Mouse (Mus musculus) heart, postnatal 0 days (tissue): ENCODE results near the gene Olfr465-ps1. TPM values are rescaled to one million over a fixed set of nuclear protein-coding genes. Genes with fewer than 3 reads are reported as not detected.

ENCODE experiments used
- ATAC-seq: fragments of 200-750 bp; cut with Nextera tagmentation; 2 replicates; pipeline ENCODE4 v1.8.0; 2017; ENCODE audit warnings: low read depth, moderate number of reproducible peaks, moderate library complexity; ENCODE audit not compliant: insufficient read depth
- DNase-seq: peaks from one replicate; pipeline ENCODE4 v3.0.0-alpha.2; 2016; ENCODE audit warnings: low spot score
- H3K27ac ChIP-seq: fragments of 300-500 bp; sonication (generic); 2 replicates; pipeline ENCODE4 v1.5.1; 2014; ENCODE audit warnings: low read depth, mild to moderate bottlenecking
- H3K27me3 ChIP-seq: fragments of 300-500 bp; sonication (generic); 2 replicates; pipeline ENCODE4 v1.6.1; 2014; ENCODE audit warnings: low read length, mixed read lengths; ENCODE audit not compliant: control insufficient read depth, insufficient read depth
- H3K36me3 ChIP-seq: fragments of 300-500 bp; sonication (generic); replicated peaks from 2 replicates; pipeline ENCODE4 v1.6.1; 2014; ENCODE audit warnings: low read length, mixed read lengths; ENCODE audit not compliant: control insufficient read depth, insufficient read depth
- H3K4me1 ChIP-seq: fragments of 300-500 bp; sonication (generic); 2 replicates; pipeline ENCODE4 v1.6.1; 2014; ENCODE audit warnings: antibody characterized with exemption; ENCODE audit not compliant: control insufficient read depth, insufficient read depth
- H3K4me2 ChIP-seq: fragments of 300-500 bp; sonication (generic); 2 replicates; pipeline ENCODE4 v1.6.1; 2014; ENCODE audit warnings: low read depth, mild to moderate bottlenecking, low read length, moderate library complexity
- H3K4me3 ChIP-seq: fragments of 300-500 bp; sonication (generic); 2 replicates; pipeline ENCODE4 v1.5.1; 2014; ENCODE audit warnings: low read depth, low read length
- H3K9ac ChIP-seq: fragments of 300-500 bp; sonication (generic); replicated peaks from 2 replicates; pipeline ENCODE4 v1.6.1; 2014; ENCODE audit warnings: low read depth, low read length, mixed read lengths
- H3K9me3 ChIP-seq: fragments of 300-500 bp; sonication (generic); replicated peaks from 2 replicates; pipeline ENCODE4 v1.6.1; 2016; ENCODE audit warnings: low read length; ENCODE audit not compliant: control insufficient read depth
- CTCF ChIP-seq: IDR thresholded peaks from 2 replicates; pipeline ENCODE4 v1.5.1; 2016; ENCODE audit warnings: antibody characterized with exemption, control low read depth, low read depth
- EP300 ChIP-seq: IDR thresholded peaks from 2 replicates; pipeline ENCODE4 v1.6.1; 2016; ENCODE audit warnings: antibody characterized with exemption, low read depth
- WGBS: fragments of 180-500 bp; shearing (Covaris S2); extraction: QIAGEN DNeasy Blood & Tissue Kit; methylation state at CpG from one replicate; pipeline ENCODE4 v1.1.7; 2014; 5-methylcytosine and 5-hydroxymethylcytosine counted together
- polyA plus RNA-seq: library from polyadenylated mRNA; unstranded; fragments of >200 nt; fragmentation: Nextera tagmentation; extraction: Ambion mirVana; gene quantifications from 2 replicates; pipeline ENCODE4 v1.2.1, GENCODE M21; 2015
- total RNA-seq: library from RNA; depleted of rRNA; stranded (reverse); fragments of >200 nt; gene quantifications from 2 replicates; pipeline ENCODE4 v1.2.3, GENCODE M21; 2014; ENCODE audit warnings: low replicate concordance; rRNA removed

Gene Olfr465-ps1
- total RNA-seq, result not detected in 2 replicates
- not detected in 2 replicates for polyA plus RNA-seq

GRCm38 (mm10) chr13:65137789-65138188, at the start of gene Olfr465-ps1:
Olfr465-ps1 (plus strand) TSS chr13:65138089.
- Histone ChIP-seq H3K36me3 (no peaks in the 10 kb centered on the region), H3K27me3 (no peaks in the 10 kb centered on the region), H3K4me1 (no peaks in the 10 kb centered on the region), H3K4me3 (no peak within 1 kb of the TSS), H3K4me2 (no peak within 1 kb of the TSS), H3K9ac (no peak within 1 kb of the TSS), H3K9me3 (no peaks in the 10 kb centered on the region), H3K27ac (no peak within 1 kb of the TSS)
- TF ChIP-seq EP300 (no peak), CTCF (no peak)
- 67% methylated on average over 4 of the region's 4 CpGs for WGBS
- DNase-seq (no peak), ATAC-seq (no peak)

- TF ChIP-seq EP300, result no peak
- TF ChIP-seq CTCF, result no peak
- H3K27ac ChIP-seq, result no peak overlapping the region
- H3K9ac ChIP-seq, result no peak overlapping the region
- WGBS, result 91% methylated on average over 4 of the region's 4 CpGs
- ATAC-seq, result no peak
- no peaks in the 10 kb centered on the region for H3K27me3 ChIP-seq
- H3K36me3 ChIP-seq, result no peaks in the 10 kb centered on the region
- no peaks in the 10 kb centered on the region for H3K4me1 ChIP-seq
- H3K9me3 ChIP-seq, result no peaks in the 10 kb centered on the region
- no peak overlapping the region for H3K4me2 ChIP-seq
- no peak overlapping the region for H3K4me3 ChIP-seq
- no peak for DNase-seq
These were observed 42.0 kb upstream of the Olfr465-ps1 start for GRCm38 (mm10) chr13:65095923-65096322.

- H3K4me3 ChIP-seq, result no peak overlapping the region
- H3K9me3 ChIP-seq, result no peaks in the 10 kb centered on the region
- DNase-seq (no peak), ATAC-seq (no peak)
- H3K36me3 ChIP-seq, result no peaks in the 10 kb centered on the region
- no peak overlapping the region for H3K4me2 ChIP-seq
- no peak overlapping the region for H3K9ac ChIP-seq
- H3K27me3 ChIP-seq, result no peaks in the 10 kb centered on the region
- H3K27ac ChIP-seq, result no peak overlapping the region
- TF ChIP-seq CTCF (no peak), EP300 (no peak)
- no peaks in the 10 kb centered on the region for H3K4me1 ChIP-seq
These were observed 40.9 kb upstream of the Olfr465-ps1 start for GRCm38 (mm10) chr13:65097018-65097417.

- ATAC-seq (no peak), DNase-seq (no peak)
- TF ChIP-seq EP300 (no peak), CTCF (no peak)
- H3K4me3 ChIP-seq, result no peak overlapping the region
- no peak overlapping the region for H3K4me2 ChIP-seq
- no peak overlapping the region for H3K27ac ChIP-seq
- no peaks in the 10 kb centered on the region for H3K4me1 ChIP-seq
- no peak overlapping the region for H3K9ac ChIP-seq
- 92% methylated on average over 9 of the region's 9 CpGs for WGBS
- no peaks in the 10 kb centered on the region for H3K27me3 ChIP-seq
- H3K9me3 ChIP-seq, result no peaks in the 10 kb centered on the region
- H3K36me3 ChIP-seq, result no peaks in the 10 kb centered on the region; the same call in 1 of the 2 replicates
These were observed 37.2 kb upstream of the Olfr465-ps1 start for GRCm38 (mm10) chr13:65100678-65101077.

GRCm38 (mm10) chr13:65101232-65101631, 36.7 kb upstream of the Olfr465-ps1 start:
- Histone ChIP-seq H3K4me1 (no peaks in the 10 kb centered on the region), H3K27me3 (no peaks in the 10 kb centered on the region), H3K9me3 (no peaks in the 10 kb centered on the region), H3K36me3 (no peaks in the 10 kb centered on the region; the same call in 1 of the 2 replicates), H3K4me2 (no peak overlapping the region), H3K4me3 (no peak overlapping the region), H3K27ac (no peak overlapping the region), H3K9ac (no peak overlapping the region)
- WGBS, result 84% methylated on average over 3 of the region's 3 CpGs
- ATAC-seq (no peak), DNase-seq (no peak)
- no peak for TF ChIP-seq EP300
- TF ChIP-seq CTCF, result no peak

GRCm38 (mm10) chr13:65111961-65112360, 25.9 kb upstream of the Olfr465-ps1 start:
- H3K27me3 ChIP-seq, result no peaks in the 10 kb centered on the region
- H3K4me2 ChIP-seq, result peak overlapping the region; percentile 92
- H3K4me1 ChIP-seq, result peaks cover 11% of the 10 kb centered on the region
- ATAC-seq (no peak), DNase-seq (peak; percentile 11)
- no peaks in the 10 kb centered on the region for H3K36me3 ChIP-seq
- H3K9ac ChIP-seq, result peak overlapping the region; percentile 98
- 1% methylated on average over 5 of the region's 5 CpGs for WGBS
- H3K4me3 ChIP-seq, result peak overlapping the region; percentile 97
- H3K9me3 ChIP-seq, result no peaks in the 10 kb centered on the region
- TF ChIP-seq EP300 (no peak), CTCF (no peak)
- H3K27ac ChIP-seq, result peak overlapping the region; percentile 93
